Mouse (Mus musculus) T-helper 17 cell (primary cell): Measurements from ENCODE around the gene Gm20683.
"Not testable (repeated sequence)": the region's sequence is repeated elsewhere in the genome, so short reads cannot be mapped to it uniquely, and the experiment has no call there.

ENCODE experiments used
- in situ Hi-C, 2 experiments: fragments of 300-600 bp; cut with MboI, MseI; formaldehyde crosslinking; loops; 1 replicate in 1 of 2; 2 replicates in 1 of 2; pipeline ENCODE4 v1.15.1; 2025; ENCODE audit warnings: high pct_unique_total_duplicates in 2 of 2

Gm20683 gene

DNA sequence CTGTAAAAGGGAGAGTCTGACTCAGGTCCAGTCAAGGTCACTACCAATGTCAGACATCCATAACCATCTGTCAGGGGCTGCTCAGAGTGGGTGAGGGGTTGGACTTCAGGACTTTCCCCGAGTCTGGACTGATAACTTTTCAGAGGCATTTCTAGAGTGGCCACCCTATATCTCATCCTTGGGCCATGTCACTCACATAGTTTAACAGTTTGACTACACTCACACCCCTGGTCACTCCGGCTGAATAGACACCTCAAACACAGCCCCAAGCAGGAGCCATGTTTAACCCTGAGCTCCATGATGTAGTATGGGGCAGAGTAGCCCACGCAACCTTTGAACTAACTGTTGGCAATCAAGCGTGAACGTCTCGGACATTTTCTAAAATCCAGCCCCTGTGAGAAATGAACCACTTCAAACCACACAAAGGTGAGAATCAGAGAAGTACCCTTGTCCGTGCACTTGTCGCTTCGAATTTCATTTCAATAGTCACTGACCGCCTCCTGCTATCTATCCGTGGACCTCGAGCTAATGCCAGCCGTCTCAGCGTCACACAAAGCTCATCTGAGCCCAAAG is 32.7 kb upstream of the Gm20683 start:
- in situ Hi-C loops = no loop called here

DNA sequence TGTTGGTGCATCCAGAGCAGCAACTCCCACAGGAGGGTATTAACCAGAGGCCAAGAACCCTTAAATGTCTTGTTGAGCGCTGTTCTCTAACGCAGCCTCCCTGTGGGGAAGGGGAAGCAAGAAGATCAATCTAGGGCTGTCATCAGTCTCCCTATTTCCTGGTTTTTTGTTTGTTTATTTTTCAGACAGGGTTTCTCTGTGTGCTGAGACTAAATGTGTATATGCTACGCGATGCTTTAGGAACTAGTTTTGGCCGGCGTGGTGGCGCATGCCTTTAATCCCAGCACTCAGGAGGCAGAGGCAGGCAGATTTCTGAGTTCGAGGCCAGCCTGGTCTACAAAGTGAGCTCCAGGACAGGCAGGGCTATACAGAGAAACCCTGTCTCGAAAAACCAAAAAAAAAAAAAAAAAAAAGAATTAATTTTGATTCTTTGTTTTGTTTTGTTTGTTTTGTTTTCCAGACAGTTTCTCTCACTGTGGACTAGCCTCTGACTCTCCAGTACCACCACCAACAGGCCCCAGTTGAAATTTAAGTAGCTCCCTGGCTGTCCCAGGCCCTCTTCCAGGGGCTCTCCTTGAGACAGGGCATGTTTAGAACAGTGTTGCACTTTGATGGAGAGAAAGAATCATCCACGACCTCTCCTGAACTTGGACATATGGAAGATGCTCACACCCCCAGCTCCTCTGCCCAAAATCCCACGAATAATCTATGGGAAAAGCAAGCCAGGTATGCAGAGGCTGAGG is 32.0 kb upstream of the Gm20683 start:
- in situ Hi-C loops = no loop called here

DNA sequence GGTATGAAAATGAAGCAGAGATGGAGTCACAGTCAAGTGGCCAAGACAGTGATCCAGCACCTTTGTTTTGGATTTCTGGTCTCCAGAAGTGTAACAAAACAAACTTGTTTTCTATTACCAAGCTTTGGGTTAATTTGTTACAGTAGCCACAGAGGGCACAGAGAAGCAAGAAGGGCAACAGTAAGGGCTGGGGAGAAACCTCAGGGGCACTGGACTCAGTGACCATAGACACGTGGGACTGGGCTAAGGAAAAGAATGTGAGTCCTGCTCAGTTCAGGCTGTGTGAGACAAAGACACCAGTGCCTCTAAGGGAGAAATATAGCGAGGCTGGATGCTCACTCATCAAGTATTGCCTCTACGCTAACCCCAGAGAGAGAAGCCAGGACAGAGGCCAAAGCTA is 31.1 kb upstream of the Gm20683 start:
- in situ Hi-C loops = no loop called here

DNA sequence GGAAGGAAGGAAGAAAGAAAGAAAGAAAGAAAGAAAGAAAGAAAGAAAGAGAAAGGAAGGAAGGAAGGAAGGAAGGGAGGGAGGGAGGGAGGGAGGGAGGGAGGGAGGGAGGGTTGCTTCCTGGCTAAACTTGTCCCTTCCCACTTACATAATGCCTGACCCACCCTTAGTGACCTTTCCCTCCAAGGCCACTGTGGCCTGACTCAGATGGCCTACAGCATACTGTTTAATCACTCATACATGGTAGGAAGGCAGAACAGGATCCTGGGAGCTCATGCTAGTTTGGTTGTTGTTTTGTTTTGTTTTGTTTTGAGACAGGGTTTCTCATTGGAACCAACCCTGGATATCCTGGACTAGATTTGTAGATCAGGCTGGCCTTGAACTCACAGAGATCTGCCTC is 30.0 kb upstream of the Gm20683 start:
- in situ Hi-C loops = not testable (repeated sequence)

DNA sequence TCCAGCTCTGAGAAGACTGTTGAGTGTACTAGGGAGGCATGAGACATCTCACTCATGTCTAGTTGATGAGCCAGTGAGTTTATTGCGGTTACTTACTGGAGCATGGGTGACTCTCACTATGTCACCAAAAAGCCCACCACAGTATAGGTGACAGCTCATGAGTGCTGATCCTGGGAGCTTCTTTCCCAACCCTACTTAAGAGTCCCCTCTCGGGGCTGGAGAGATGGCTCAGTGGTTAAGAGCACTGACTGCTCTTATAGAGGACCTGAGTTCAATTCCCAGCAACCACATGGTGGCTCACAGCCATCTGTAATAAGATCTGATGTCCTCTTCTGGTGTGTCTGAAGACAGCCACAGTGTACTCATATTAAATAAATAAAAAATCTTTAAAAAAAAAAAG is 28.4 kb upstream of the Gm20683 start:
- in situ Hi-C loops = no loop called here

DNA sequence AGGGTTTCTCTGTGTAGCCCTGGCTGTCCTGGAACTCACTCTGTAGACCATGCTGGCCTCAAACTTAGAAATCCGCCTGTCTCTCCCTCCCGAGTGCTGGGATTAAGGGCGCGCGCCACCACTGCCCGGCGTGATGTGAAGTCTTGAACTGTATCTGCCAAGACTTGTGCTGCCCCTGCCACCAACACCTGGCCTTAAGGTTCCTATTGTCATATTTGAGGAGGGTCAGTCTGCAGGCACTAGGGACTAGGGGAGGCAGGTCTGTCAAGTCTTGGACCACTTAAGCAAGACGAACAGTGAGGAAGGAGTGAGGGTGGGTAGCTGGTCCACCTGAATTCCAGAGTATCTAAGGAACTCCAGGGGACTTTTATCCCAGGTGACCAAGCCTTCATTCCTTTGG is 27.9 kb upstream of the Gm20683 start:
- in situ Hi-C loops = no loop called here

DNA sequence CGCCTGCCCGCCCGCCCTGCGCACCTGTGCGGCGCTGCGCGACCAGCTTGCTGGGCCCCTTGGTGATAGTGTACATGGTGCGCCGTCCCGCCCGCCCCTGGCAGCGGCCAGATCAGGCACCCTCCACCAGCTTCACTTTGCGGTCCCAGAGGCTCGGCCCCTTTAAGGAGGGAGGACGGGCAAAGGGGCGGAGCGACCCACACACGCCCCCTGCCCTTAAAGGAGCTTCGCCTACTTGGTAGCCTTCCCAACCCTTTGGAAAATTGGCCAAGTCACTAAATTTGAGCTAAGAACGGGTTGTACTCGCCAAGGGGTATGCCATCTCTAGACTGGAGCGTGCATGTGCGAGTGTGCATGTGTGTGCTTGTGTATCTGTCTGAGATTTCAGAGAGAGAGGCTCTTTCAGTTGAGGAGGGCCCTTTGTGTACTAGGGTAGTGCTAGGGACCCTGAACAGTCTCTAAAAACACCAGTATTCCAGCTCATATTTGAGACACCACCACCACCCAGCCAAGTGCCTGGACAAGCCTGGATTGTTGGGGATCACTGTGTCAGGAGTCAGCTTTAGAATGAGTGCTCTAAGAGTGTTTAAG is 27.1 kb upstream of the Gm20683 start, which contains the start of gene Mcrip2:
Gene Mcrip2 (minus strand): TSS at position 164 of the 591 bp plus-strand sequence.
- in situ Hi-C loops = no loop called here

DNA sequence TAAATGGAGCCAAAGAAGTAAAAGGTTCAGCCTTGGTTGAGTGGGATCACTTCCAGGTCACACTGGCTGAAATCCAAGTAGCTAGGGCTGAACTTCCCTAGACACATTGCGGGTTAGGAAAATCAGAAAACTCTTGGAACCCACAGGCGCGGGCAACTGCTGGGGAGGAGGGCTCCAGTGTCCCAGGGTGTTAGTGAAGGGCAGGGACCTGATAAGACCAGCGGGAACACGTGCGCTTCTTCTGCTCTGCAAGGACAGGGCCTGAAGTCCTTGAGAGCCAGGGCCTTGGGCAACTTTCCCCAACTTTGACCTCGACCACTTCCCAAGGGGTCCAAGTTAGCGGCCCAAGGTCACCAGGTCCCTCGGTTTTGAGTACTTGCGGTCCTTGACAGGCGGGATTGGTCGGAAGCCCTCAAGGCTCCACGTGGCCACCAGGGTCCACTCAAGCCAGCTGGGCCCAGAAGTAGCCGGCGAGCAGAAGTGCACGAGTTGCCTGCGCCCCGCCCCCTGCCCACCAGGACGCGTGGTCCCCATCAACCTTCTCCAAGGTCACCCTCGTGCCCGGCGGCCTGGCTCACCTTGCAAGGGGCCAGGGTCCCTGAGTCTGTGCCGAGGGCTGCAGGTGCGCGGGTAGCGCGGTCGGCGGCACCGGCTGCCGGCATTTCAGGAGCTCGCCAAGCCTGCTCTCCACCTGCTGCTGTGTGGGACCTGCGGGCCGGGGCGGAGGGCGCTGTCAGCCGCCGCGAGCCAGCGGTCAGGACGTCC is 26.5 kb upstream of the Gm20683 start:
- in situ Hi-C loops = no loop called here

DNA sequence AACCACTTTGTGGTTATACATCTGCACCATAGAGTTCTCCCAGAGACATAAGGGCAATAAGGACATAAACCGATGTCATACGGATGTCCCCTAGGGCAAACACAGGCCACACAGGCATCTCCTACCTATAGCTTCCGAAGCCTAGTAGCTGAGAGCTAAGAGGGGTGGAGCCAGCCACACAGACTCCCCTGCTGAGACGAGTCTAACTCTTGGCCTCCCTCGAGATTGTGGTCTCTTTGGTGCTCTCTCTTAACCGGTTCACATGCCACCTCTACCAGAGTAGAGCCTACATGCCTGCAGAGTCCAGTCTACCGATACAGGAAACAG is 25.9 kb upstream of the Gm20683 start:
- in situ Hi-C loops = no loop called here

DNA sequence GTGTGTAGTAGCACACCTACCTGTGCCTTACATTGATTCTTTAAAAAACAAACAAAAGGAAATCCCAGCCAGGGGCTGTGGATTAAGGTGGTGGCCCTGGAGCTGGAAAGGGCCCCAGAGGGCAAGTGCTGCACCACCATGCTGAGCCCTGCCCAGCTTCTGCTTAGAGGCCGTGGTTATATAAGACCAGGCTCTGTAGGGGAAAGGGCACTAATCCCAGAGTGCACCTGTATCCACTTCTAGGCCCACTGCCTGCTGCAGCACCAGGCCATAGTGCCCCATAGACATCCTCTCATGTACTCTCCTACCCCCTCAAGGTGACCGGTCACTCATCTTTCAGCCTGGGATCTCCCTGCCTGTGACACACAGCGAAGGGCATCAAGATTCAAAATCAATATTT is 24.6 kb upstream of the Gm20683 start:
- in situ Hi-C loops = no loop called here

DNA sequence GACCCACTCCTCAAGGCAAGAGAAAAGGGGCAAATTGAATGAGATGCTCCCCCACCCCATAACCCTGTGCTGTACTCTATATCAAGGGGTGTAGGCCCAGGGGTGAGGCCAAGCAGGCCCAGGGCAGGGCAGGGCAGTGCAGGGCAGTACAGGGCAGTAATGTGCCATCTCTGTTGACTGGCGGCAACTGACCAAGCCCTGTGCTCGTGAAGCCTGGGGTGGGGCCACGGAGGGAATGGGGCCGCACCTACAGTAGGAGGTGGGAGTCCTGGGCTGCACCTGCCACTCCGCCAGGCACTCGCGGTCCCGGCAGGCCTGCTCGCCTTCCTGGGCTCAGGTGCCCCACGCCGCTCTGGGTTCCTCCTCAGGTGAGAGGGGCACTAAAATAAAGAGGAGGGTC is 23.7 kb upstream of the Gm20683 start:
- in situ Hi-C loops = no loop called here

DNA sequence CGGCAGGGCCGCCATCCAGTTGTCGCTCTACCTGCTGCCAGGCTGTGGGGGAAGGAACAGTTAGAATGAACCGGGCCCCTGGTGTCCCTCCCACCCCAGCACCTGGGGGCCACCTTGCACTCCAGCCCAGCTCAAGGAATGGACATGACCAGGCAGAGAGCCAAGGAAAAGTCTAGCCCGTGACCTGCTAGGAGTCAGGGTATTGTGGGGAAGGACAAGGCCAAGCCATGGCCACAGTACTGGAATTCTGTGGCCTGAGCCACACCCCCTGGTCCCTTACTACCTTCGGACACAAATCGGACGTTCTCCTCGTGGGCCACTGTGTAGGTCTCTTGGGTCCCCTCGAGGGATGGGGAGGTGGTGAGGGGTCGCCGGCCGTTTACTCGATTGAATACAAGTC is 22.7 kb upstream of the Gm20683 start:
- in situ Hi-C loops = no loop called here

DNA sequence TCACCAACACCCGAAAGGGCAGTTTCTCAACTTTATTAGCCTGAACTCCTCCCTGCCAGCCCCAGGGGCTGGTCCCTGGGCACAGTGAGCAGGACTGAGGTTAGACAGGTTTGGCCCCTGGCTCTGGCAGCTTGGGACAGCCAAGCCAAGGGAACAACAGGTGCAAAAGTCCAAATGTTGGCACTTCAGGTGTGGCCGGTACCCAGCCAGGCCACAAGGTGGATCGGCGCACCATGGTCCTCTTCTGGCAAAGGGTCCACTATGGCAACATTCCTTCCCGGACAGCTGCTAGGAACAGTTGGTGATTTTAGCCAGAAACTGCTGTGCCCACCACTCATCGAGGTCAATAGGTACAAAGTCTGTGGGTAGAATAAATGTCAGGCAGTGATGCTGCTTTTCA is 22.1 kb upstream of the Gm20683 start:
- in situ Hi-C loops = no loop called here

DNA sequence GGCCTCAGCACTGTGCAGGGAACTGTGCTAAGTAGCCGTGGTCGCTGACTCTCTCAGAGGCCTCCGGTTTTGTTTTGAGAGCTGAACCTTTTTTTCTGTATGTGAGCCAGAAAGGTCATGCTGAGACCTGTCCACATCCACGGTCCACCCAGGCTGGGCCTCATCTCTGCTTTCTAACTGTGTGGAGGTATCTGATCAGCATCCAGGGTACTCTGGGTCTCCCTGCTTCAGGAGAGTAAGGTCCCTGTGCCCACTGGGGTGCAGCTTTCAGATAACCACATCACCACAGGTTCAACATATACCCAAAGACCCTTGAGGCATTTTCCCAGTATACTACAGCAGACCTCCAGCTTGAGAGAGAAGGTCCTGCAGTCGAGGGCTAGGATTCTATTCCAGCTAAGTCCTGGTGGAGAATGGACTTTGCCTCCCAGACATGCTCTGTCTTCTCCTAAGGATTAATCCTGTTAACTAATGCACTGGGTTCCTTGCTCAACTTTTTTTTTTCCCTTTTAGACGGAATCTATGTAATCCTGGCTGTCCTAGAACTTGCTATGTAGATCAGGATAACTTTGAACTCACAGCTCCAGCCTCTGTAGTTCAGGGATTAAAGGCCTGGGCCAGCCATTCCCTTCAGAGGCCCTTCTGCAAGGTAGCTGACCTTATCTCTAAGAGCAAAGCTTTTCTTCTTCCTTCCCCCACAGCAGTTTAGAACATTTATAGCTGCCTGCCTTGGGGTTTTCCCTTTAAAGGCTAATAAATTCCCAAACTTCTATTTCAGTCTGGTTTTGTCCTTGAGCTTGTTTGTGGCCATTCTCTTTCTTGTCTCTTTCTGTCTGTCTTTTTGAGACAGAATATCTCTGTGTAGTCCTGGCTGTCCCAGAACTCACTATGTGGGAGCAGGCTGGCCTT is 20.4 kb upstream of the Gm20683 start:
- in situ Hi-C loops = no loop called here

DNA sequence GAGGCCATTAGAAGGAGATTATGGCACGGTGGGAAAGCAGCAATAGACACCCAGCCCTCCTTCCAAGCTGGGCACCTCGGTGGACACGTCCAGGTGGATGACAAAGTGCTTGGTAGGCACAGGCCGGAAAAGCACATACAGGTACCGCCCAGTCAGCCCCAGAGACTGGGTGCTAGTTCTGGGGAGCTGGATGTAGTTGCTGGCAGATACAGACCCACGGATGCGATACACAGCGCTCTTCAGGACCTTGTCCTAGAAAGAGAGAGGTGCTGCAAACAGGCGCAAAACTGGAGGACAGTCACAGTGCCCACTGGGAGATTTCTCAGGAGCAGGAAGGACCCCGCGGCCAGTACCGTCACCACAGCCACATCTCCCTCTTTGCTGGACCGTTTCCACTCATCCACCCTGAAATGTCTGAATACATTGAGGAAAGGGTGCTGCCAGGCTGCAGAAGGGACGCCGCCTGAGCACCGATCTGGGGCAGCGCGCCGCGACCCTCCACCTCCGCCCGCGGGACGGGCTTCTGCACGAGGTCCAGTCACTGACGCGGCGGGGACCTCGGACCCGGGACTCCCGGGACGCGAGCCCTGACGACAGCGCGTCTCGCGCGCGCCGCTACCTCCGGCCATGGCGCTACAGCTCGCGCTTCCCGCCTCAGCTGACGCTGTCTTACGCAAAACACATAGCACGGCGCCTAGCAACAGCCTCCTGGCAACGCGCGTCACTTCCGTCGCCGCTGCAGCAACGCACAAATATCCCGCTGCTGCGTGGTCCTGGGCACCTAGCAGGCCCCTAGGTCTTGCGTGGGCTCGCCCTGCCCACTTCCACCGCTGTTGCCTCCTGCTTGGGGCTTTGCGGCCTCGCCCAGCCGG is 19.5 kb upstream of the Gm20683 start, which contains the start of gene Wdr90:
Gene Wdr90 (minus strand): TSS at position 670 of the 872 bp plus-strand sequence.
- in situ Hi-C loops = no loop called here

DNA sequence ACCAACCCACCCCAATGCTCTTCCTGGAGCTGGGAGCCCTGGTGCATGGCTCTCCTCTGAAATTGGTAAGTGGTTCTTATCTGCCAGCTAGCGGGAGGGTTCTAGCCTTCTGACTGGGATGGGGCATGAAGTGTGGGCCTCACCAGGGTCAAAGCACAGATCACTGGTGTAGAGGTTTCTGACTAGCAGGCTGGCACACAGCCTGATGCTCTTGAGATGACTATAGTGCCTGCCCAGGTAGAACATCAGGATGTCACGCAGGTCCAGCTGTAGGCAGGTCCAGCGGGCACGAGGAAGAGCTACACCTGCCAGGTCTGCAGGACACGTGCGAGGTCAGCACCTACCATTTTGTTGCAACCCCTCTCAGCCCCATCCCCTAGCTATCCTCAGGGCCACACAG is 18.7 kb upstream of the Gm20683 start:
- in situ Hi-C loops = no loop called here

DNA sequence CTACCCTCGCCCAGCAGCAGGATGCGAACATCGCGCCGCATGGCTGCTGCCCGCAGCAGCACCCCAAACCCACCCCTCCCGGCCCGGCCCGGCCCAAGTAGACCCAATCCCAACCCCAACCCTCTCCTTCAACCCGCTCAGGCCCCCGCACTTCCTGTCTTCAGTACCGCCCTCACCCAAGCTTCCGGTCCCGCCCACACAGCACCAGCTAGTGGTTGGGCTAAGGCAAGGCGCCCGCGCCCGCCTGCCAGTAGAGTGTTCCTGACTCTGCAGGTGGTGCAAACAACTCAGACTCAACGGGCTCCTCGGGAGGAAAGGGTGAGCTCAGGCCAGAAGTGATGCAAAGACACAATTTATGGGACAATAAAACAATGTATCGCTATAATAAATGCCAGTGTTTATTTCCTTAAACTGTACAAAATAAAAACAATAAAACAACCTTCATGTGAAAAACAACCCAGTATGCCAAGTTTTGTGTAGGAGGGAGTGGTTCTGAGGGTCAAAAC is 2.9 kb upstream of the Gm20683 start, which contains the start of gene Rhot2:
Gene Rhot2 (minus strand): TSS at position 456 of the 506 bp plus-strand sequence.
- in situ Hi-C loops = no loop called here

DNA sequence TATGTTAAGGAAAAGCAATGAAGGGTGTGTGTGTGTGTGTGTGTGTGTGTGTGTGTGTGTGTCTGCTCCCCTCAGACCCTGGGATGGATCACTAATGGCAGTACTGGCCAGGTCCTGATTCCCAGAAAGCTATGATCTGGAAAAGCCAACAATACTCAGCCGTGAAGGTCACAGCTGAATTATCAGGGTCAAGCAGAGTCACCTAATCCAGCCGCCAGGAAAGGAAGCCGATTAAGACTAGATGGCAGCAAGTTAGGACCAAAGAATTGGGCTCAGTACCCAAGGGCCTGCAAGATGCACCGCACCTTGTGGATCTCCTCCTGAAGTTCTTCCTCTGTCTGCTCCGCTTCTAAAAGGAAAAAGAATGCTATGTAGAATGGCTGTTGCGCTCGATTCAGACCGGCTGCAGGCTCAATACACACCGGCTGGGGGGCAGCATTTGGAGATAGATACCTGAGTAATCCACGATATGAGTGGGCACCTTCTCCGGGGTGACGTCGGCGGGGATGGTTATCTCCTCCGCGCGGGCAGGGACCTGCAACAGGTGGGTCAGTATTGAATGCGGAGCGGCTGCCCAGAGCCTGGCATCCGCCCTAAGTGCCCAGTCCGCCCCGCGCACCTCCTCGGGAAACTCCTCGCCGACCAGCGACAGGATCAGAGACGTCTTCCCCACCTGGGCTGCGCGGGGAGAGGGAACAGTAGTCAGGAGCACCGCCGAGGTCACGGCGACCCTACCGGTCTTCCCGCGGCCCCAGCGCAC is 2.3 kb upstream of the Gm20683 start:
- in situ Hi-C loops = no loop called here

DNA sequence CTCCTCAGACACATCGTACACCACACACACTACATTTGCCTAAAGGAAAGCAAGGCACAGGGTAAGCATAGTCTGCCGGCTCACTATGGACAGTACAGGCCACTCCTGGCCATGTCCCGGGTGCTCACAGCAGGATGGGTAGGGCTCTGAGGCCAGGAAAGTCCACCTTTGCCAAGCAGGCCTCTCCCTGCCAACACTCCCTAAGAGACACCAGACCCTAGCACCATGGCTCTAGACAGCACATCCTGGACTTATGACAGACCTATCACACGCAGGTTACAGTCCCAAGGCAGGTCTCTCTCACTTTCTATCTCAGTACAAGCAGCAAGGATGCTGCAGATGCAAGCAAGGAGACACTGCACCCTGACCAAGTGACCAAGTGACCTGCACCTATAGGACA is 1.6 kb upstream of the Gm20683 start:
- in situ Hi-C loops = no loop called here
